Mouse (Mus musculus) intestine, postnatal 0 days (tissue): ENCODE data around the gene Pdhb. TPM values are rescaled to one million over a fixed set of nuclear protein-coding genes. Genes with fewer than 3 reads are reported as not detected.
A peak's percentile ranks its signal among the peaks of the same experiment; 100 is the strongest.

Experiments
- ATAC-seq: fragments of 200-750 bp; cut with Nextera tagmentation; 2 replicates; pipeline ENCODE4 v1.8.0; 2017; ENCODE audit warnings: mild to moderate bottlenecking, moderate TSS enrichment, moderate library complexity
- H3K27ac ChIP-seq: fragments of 300-500 bp; sonication (generic); 2 replicates; pipeline ENCODE4 v1.5.1; 2014; ENCODE audit warnings: mild to moderate bottlenecking, low read depth, low read length, moderate library complexity
- H3K27me3 ChIP-seq: fragments of 300-500 bp; sonication (generic); replicated peaks from 2 replicates; pipeline ENCODE4 v1.6.1; 2014; ENCODE audit warnings: low read length, mixed read lengths; ENCODE audit not compliant: control insufficient read depth, insufficient read depth
- H3K36me3 ChIP-seq: fragments of 300-500 bp; sonication (generic); 2 replicates; pipeline ENCODE4 v1.6.1; 2014; ENCODE audit warnings: mild to moderate bottlenecking, moderate library complexity; ENCODE audit not compliant: control insufficient read depth, insufficient read depth
- H3K4me1 ChIP-seq: fragments of 300-500 bp; sonication (generic); replicated peaks from 2 replicates; pipeline ENCODE4 v1.6.1; 2014; ENCODE audit warnings: antibody characterized with exemption, low read length, mixed read lengths; ENCODE audit not compliant: control insufficient read depth, insufficient read depth
- H3K4me2 ChIP-seq: fragments of 300-500 bp; sonication (generic); replicated peaks from 2 replicates; pipeline ENCODE4 v1.6.1; 2014; ENCODE audit warnings: low read depth, mild to moderate bottlenecking, moderate library complexity
- H3K4me3 ChIP-seq: fragments of 300-500 bp; sonication (generic); 2 replicates; pipeline ENCODE4 v1.5.1; 2014; ENCODE audit warnings: low read depth, low read length
- H3K9ac ChIP-seq: fragments of 300-500 bp; sonication (generic); 2 replicates; pipeline ENCODE4 v1.6.1; 2014; ENCODE audit warnings: mild to moderate bottlenecking, low read depth, low read length
- H3K9me3 ChIP-seq: fragments of 300-500 bp; sonication (generic); 2 replicates; pipeline ENCODE4 v1.6.1; 2016; ENCODE audit warnings: mixed run types; ENCODE audit not compliant: control insufficient read depth
- CTCF ChIP-seq: sonication (generic); IDR thresholded peaks from 2 replicates; pipeline ENCODE4 v1.5.1; 2016; ENCODE audit warnings: low read depth, mild to moderate bottlenecking, control low read depth, antibody characterized with exemption, moderate library complexity
- WGBS: fragments of 180-500 bp; shearing (Covaris S2); extraction: QIAGEN DNeasy Blood & Tissue Kit; methylation state at CpG from one replicate; pipeline ENCODE4 v1.1.7; 2014; 5-methylcytosine and 5-hydroxymethylcytosine counted together
- polyA plus RNA-seq: library from polyadenylated mRNA; unstranded; fragments of >200 nt; fragmentation: Nextera tagmentation; extraction: Ambion mirVana; gene quantifications from 2 replicates; pipeline ENCODE4 v1.2.1, GENCODE M21; 2015

Gene Pdhb
- polyA plus RNA-seq, 1 experiment from 2014 or later: 149 TPM

DNA sequence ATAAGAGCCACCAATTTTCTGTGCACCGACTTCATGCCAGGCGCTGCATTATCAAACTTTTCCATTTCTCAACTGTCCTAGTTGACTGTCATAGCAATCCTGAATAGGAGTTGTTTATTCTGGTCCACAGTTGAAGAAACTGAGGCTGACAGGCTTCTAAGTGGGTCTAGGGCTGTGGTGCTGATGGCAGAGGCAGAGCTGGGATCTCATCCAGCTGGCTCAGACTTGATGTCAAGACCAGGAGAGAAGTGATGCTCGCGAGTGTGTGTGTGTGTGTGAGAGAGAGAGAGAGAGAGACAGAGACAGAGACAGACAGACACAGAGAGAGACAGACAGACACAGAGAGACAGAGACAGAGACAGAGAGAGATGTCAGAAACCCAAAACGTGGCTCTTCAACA, 27.9 kb upstream of the Pdhb start:
- 81% methylated on average over 5 of the region's 5 CpGs for WGBS
- Histone ChIP-seq H3K4me1 (no peaks in the 10 kb centered on the region), H3K4me2 (no peak overlapping the region), H3K4me3 (no peak overlapping the region), H3K27ac (no peak overlapping the region), H3K36me3 (no peaks in the 10 kb centered on the region), H3K9ac (no peak overlapping the region), H3K27me3 (no peaks in the 10 kb centered on the region), H3K9me3 (no peaks in the 10 kb centered on the region)
- no peak for ATAC-seq
- no peak for TF ChIP-seq CTCF

DNA sequence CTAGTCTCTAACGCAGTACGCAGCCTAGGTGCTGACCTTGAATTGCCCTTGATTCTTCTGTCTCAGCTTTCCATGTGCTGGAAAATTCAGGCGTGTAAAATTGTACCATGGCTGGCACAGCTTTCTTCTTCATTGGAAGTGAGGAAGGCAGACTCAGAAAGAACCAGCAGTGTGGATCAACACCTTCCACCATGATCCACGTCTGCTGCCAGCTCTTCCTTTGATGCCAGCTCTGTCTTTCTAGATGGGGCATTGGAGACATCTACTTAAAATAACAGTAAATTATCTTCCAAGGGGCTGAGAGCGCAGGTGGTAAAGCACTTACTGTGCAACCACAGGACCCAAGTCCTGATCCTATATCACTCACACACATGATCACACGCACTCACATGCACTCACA, 19.9 kb upstream of the Pdhb start:
- no peak overlapping the region for H3K4me2 ChIP-seq
- WGBS: 86% methylated on average over 6 of the region's 6 CpGs
- H3K27me3 ChIP-seq: no peaks in the 10 kb centered on the region
- H3K27ac ChIP-seq: no peak overlapping the region
- no peaks in the 10 kb centered on the region for H3K36me3 ChIP-seq
- H3K4me1 ChIP-seq: 0 out of 2 replicates have a peak, but pooled peaks cover 3% of the 10 kb centered on the region
- no peak for ATAC-seq
- H3K9ac ChIP-seq: no peak overlapping the region
- H3K4me3 ChIP-seq: no peak overlapping the region
- H3K9me3 ChIP-seq: no peaks in the 10 kb centered on the region
- no peak for TF ChIP-seq CTCF

DNA sequence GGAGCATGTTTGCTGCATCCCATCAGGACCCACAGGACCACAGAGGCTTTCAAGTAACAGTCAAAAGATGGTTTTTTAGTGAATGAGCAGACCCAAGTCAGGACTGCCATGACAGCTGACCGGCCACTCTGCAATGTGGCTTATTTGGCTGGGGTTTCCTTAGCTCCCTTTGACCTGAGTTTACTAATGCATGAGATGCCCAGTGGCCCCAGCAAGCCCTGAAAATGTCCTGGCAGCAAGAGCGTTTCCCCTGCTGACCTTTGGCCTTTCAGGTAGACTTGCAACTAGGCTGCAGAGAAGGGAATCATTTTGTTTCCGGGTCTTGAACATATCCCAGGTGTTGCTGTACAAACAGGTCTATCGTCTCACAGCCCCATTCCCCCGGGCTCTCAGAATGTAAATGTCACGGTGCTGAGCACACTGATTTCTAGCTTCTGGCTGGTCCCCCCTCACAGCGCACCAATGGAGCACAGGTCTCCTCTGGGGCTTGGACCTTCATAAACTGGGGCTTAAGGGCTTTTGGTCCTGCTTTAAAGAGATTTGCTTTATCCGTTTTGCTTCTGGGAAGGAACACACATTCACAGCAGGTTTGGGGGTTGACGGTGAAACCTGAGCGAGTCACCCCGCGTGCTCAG, 18.6 kb upstream of the Pdhb start:
- Histone ChIP-seq H3K4me3 (no peak overlapping the region), H3K27me3 (no peaks in the 10 kb centered on the region), H3K9ac (no peak overlapping the region), H3K36me3 (no peaks in the 10 kb centered on the region), H3K9me3 (no peaks in the 10 kb centered on the region), H3K4me2 (no peak overlapping the region), H3K27ac (no peak overlapping the region), H3K4me1 (0 out of 2 replicates have a peak, but pooled peaks cover 3% of the 10 kb centered on the region)
- WGBS: 57% methylated on average over 12 of the region's 12 CpGs
- TF ChIP-seq CTCF: no peak
- ATAC-seq: 0 out of 2 replicates have a peak, but pooled peaks have one; percentile 22

- H3K27me3 ChIP-seq: no peaks in the 10 kb centered on the region
- WGBS: 93% methylated on average over 3 of the region's 3 CpGs
- H3K9me3 ChIP-seq: no peaks in the 10 kb centered on the region
- no peak overlapping the region for H3K4me2 ChIP-seq
- no peak overlapping the region for H3K27ac ChIP-seq
- no peak overlapping the region for H3K9ac ChIP-seq
- TF ChIP-seq CTCF: no peak
- ATAC-seq: no peak
- no peaks in the 10 kb centered on the region for H3K36me3 ChIP-seq
- no peak overlapping the region for H3K4me3 ChIP-seq
- H3K4me1 ChIP-seq: 0 out of 2 replicates have a peak, but pooled peaks cover 3% of the 10 kb centered on the region
These were observed 17.7 kb upstream of the Pdhb start for GRCm38 (mm10) chr14:8190556-8190955.

DNA sequence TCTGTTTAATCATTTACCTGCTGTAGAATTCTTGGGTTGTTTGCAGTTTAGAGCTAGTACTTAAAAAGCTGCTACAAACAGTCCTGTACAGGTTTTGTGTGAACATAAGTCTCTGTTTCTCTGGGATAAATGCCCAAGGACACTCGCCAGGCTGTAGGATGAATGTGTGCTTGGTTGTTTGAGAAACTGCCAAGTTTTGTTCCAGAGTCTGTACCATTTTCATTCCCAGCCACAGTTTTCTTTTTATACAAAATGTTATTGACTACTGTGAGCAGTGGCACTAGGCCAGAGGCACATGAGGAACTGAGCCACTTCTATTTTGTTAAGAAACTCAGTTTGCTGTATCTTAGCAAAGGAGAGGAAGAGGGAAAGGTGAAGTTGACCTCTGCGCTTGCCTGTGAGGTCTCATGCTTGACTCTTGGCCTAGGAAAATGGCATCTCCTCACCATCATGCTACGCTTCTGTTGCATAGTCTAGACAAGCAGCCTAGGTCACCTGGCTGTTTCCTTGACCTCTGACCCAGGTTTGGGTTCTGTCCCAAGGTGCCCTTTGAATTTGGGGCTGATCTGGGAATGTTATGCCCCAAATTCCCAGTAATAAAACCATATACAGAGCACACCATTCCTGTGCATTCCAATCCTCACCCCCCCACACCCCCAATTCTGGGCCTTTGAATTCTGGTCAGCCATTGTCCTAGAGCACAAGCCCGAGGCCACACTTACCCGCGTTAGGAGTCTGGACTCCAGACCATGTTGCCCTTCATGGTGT, 13.6 kb upstream of the Pdhb start:
- H3K27ac ChIP-seq: no peak overlapping the region

GRCm38 (mm10) chr14:8183330-8183729, 10.5 kb upstream of the Pdhb start:
- ATAC-seq: no peak
- 54% methylated on average over 3 of the region's 3 CpGs for WGBS
- no peak overlapping the region for H3K4me2 ChIP-seq

More for the DNA sequence above, 13.6 kb upstream of the Pdhb start:
- 88% methylated on average over 6 of the region's 6 CpGs for WGBS
- TF ChIP-seq CTCF: no peak
- Histone ChIP-seq H3K27me3 (no peaks in the 10 kb centered on the region), H3K4me1 (0 out of 2 replicates have a peak, but pooled peaks cover under 1% of the 10 kb centered on the region), H3K36me3 (no peaks in the 10 kb centered on the region), H3K4me2 (no peak overlapping the region), H3K9me3 (no peaks in the 10 kb centered on the region), H3K9ac (no peak overlapping the region), H3K4me3 (no peak overlapping the region)
- no peak for ATAC-seq

More at GRCm38 (mm10) chr14:8183330-8183729, 10.5 kb upstream of the Pdhb start:
- Histone ChIP-seq H3K27ac (no peak overlapping the region), H3K27me3 (no peaks in the 10 kb centered on the region), H3K4me3 (no peak overlapping the region), H3K9ac (no peak overlapping the region), H3K36me3 (no peaks in the 10 kb centered on the region), H3K4me1 (no peaks in the 10 kb centered on the region), H3K9me3 (no peaks in the 10 kb centered on the region)
- peak; percentile 50 for TF ChIP-seq CTCF
